Mouse (Mus musculus) adrenal gland, postnatal 0 days (tissue): ENCODE data around the gene Mfsd8. TPM values are rescaled to one million over a fixed set of nuclear protein-coding genes. Genes with fewer than 3 reads are reported as not detected.

Experiments
- polyA plus RNA-seq: library from polyadenylated mRNA; unstranded; fragments of >200 nt; fragmentation: Nextera tagmentation; extraction: Ambion mirVana; gene quantifications from 2 replicates; pipeline ENCODE4 v1.2.1, GENCODE M21; 2015

The Mfsd8 gene
- polyA plus RNA-seq = 7.7 and 8.1 TPM in 2 replicates

DNA sequence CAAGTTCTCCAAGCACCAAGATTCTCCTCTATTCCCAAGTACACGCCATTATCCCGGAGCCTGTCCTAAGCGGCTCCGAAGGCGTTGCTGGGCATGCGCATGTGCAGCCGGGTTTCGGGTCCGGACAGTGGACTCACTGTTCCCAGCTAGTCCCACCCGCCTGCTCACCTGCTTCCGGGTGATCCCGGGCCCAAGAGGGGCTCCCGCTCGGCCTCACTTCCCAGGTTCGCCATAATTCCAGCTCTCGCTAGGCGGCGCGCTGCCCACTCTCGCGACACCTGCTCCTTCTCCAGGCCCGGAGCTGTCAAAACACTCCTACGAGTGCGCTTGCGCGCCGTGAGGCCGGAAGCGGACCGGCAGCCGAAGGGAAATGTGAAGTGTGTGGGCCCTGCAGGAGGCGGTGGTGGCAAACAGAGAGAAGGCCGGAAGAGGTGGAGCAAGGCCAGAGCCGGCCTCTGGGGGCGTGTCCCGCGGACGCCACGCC, at the start of gene Mfsd8:
Mfsd8 (minus strand) TSS at position 414 of the 484 bp plus-strand sequence.

DNA sequence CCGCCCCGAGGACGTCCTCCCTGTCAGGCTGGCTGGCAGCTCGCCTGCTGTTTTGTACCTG, 101 bp upstream of the Mfsd8 start, which contains the start of gene Abhd18:
Abhd18 (plus strand) TSS at position 14 of the 61 bp plus-strand sequence.

DNA sequence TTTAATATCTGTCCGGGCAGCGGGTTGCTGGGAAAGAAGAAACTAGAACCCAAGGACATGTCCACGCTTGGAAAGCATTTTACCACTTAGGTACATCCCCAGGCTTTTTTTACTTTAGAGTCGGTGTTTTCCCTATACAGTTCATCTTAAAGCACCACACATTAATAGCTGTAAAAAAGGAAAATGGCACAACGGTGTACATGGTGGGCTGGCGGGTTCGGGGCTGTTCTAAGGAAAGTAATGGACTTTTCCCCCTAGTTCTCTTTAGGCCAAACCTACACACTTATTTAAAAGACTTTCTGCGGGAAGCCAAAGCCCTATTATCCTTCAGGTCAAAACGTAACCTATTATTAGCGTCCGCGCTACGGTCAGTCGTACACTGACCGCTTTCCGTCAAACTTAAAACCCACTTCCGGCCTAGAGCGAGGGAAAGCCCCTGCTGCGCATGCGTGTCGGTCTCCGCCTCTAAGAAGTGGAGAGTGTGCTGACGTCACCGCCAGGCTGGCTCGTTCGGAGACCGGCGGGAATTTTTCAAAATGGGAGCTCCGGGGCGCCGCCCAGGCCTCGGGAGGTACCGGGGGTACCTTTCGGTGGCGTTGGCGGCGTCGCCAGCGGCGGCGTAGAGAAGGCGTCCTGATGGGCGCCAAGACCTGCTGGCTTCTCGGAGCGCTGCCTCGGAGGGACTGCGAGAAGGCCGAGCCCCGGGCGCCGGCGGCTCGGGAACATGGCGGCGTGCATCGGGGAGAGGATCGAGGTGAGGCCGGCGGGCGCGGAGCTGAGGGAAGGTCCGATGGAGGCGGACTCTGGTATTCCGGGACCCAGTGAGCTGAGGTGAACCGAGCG, 46.9 kb downstream of the Mfsd8 start, which contains the start of gene Plk4:
Plk4 (plus strand) TSS at position 490 of the 843 bp plus-strand sequence.

Other genes with a start within 250 kb of the Mfsd8 start
- gene Slc25a31, start 138.0 kb downstream of the Mfsd8 start, polyA plus RNA-seq = 0.39 TPM in 1 of 2 replicates, not detected in the other
- 14.0 and 15.9 TPM in 2 replicates for gene Hspa4l, start 102.4 kb downstream of the Mfsd8 start, polyA plus RNA-seq
- gene Plk4, start 46.9 kb downstream of the Mfsd8 start, polyA plus RNA-seq = 15.3 and 17.1 TPM in 2 replicates
- gene Abhd18, start 84 bp upstream of the Mfsd8 start, polyA plus RNA-seq = 4.7 and 6.6 TPM in 2 replicates
- 0.11 TPM in 2 replicates for gene 1700034I23Rik, start 55.7 kb upstream of the Mfsd8 start, polyA plus RNA-seq
- gene Larp1b, start 102.9 kb upstream of the Mfsd8 start, polyA plus RNA-seq = 4.5 and 7.4 TPM in 2 replicates
- gene Pgrmc2, start 236.2 kb upstream of the Mfsd8 start, polyA plus RNA-seq = 25.2 and 30.5 TPM in 2 replicates